Mouse (Mus musculus) embryonic facial prominence, embryonic 13.5 days (tissue): ENCODE data around the gene Shkbp1. TPM values are rescaled to one million over a fixed set of nuclear protein-coding genes. Genes with fewer than 3 reads are reported as not detected.

Experiments used
- ATAC-seq: fragments of 200-750 bp; cut with Nextera tagmentation; 2 replicates; pipeline ENCODE4 v1.8.0; 2017; ENCODE audit warnings: low read depth; ENCODE audit not compliant: insufficient number of reproducible peaks, insufficient read depth, low FRiP score, low TSS enrichment
- H3K27ac ChIP-seq: fragments of 300-500 bp; sonication (generic); 2 replicates; pipeline ENCODE4 v1.5.1; 2015; ENCODE audit warnings: moderate library complexity, mild to moderate bottlenecking, inconsistent platforms
- H3K27me3 ChIP-seq: fragments of 300-500 bp; sonication (generic); 2 replicates; pipeline ENCODE4 v1.6.1; 2015; ENCODE audit warnings: mild to moderate bottlenecking, inconsistent platforms
- H3K36me3 ChIP-seq: fragments of 300-500 bp; sonication (generic); 2 replicates; pipeline ENCODE4 v1.6.1; 2015; ENCODE audit warnings: mild to moderate bottlenecking, inconsistent platforms
- H3K4me1 ChIP-seq: fragments of 300-500 bp; sonication (generic); 2 replicates; pipeline ENCODE4 v1.6.1; 2015; ENCODE audit warnings: inconsistent platforms
- H3K4me2 ChIP-seq: fragments of 300-500 bp; sonication (generic); 2 replicates; pipeline ENCODE4 v1.6.1; 2015; ENCODE audit warnings: moderate library complexity, mild to moderate bottlenecking, inconsistent platforms
- H3K4me3 ChIP-seq: fragments of 300-500 bp; sonication (generic); 2 replicates; pipeline ENCODE4 v1.5.1; 2015; ENCODE audit warnings: mild to moderate bottlenecking, inconsistent platforms
- H3K9ac ChIP-seq: fragments of 300-500 bp; sonication (generic); 2 replicates; pipeline ENCODE4 v1.6.1; 2015; ENCODE audit warnings: mild to moderate bottlenecking, inconsistent platforms
- H3K9me3 ChIP-seq: fragments of 300-500 bp; sonication (generic); 2 replicates; pipeline ENCODE4 v1.6.1; 2016; ENCODE audit warnings: inconsistent platforms
- WGBS: fragments of 180-500 bp; shearing (Covaris S2); methylation state at CpG from one replicate; pipeline ENCODE4 v1.1.7; 2015; ENCODE audit warnings: mixed read lengths; 5-methylcytosine and 5-hydroxymethylcytosine counted together
- polyA plus RNA-seq: library from polyadenylated mRNA; unstranded; fragments of >200 nt; fragmentation: Nextera tagmentation; extraction: Ambion mirVana; gene quantifications from 2 replicates; pipeline ENCODE4 v1.2.1, GENCODE M21; 2015

The Shkbp1 gene
- polyA plus RNA-seq, 1 experiment from 2014 or later = 70.6 TPM

- 6% methylated on average over 8 of the region's 8 CpGs for WGBS
- peak overlapping the region; percentile 66; the same call in 1 of the 2 replicates for H3K27ac ChIP-seq
Measured at GRCm38 (mm10) chr7:27331854-27332253, 24.0 kb downstream of the Shkbp1 start.

DNA sequence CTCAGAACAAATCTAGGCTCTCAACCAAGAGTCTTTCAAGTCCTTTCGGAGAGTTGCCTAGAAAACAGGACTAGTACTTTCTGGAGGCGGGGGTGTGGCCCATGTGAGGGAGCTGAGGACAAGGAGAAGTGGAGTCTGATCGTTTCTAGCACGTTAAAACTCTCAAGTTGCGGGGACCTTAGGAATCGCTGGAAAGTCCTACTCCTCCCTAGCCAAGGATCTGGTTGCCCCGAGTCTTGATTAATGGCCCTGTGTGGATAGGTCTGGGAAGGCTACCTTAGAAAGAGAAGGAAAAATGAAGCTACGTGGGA, 24.3 kb downstream of the Shkbp1 start:
- ATAC-seq = no peak
- Histone ChIP-seq H3K27me3 (peaks cover 92% of the 10 kb centered on the region), H3K36me3 (peaks cover 10% of the 10 kb centered on the region; the same call in 1 of the 2 replicates), H3K27ac (peak overlapping the region; percentile 66), H3K9me3 (no peaks in the 10 kb centered on the region), H3K4me2 (peak overlapping the region; percentile 93), H3K9ac (peak overlapping the region; percentile 68), H3K4me3 (peak overlapping the region; percentile 61), H3K4me1 (peaks cover 68% of the 10 kb centered on the region)
- WGBS = 3% methylated on average over 8 of the region's 8 CpGs

More at GRCm38 (mm10) chr7:27331854-27332253, 24.0 kb downstream of the Shkbp1 start:
- Histone ChIP-seq H3K27me3 (peaks cover 91% of the 10 kb centered on the region), H3K9ac (peak overlapping the region; percentile 77; the same call in 1 of the 2 replicates), H3K9me3 (no peaks in the 10 kb centered on the region), H3K36me3 (peaks cover 10% of the 10 kb centered on the region; the same call in 1 of the 2 replicates), H3K4me2 (peak overlapping the region; percentile 93), H3K4me1 (peaks cover 70% of the 10 kb centered on the region), H3K4me3 (peak overlapping the region; percentile 61)
- ATAC-seq = no peak

GRCm38 (mm10) chr7:27330709-27331540, 24.9 kb downstream of the Shkbp1 start:
- Histone ChIP-seq H3K4me1 (peaks cover 69% of the 10 kb centered on the region), H3K27ac (peak overlapping the region; percentile 66)
- WGBS = under 1% methylated on average over 39 of the region's 39 CpGs

DNA sequence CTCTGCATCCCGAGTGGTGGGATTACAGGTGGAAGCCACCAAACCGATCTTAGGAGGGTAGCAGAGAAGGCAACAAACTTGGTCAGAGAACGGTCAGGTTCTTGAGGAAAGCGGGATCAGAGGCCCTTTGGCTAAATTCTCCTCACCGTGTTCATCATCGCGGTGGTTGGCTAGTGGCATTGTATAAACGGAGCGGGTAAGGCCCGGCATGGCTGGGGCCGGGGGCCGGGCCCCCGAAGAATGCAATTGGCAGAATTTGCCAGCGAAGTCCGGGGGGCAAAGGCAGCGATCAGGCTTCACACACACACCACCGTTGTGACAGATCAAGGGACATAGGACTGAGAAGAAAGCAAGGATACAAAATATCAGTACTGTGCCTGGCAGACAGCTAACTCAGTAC, 25.8 kb downstream of the Shkbp1 start:
- no peak overlapping the region for H3K9ac ChIP-seq
- peaks cover 69% of the 10 kb centered on the region for H3K4me1 ChIP-seq
- peak overlapping the region; percentile 93 for H3K4me2 ChIP-seq
- peak overlapping the region; percentile 61 for H3K4me3 ChIP-seq
- peaks cover 10% of the 10 kb centered on the region; the same call in 1 of the 2 replicates for H3K36me3 ChIP-seq
- H3K27me3 ChIP-seq = peaks cover 99% of the 10 kb centered on the region
- 23% methylated on average over 17 of the region's 17 CpGs for WGBS
- H3K9me3 ChIP-seq = no peaks in the 10 kb centered on the region
- no peak for ATAC-seq
- no peak overlapping the region for H3K27ac ChIP-seq

More at GRCm38 (mm10) chr7:27330709-27331540, 24.9 kb downstream of the Shkbp1 start:
- H3K36me3 ChIP-seq = peaks cover 10% of the 10 kb centered on the region; the same call in 1 of the 2 replicates
- ATAC-seq = peak; percentile 28; the same call in 1 of the 2 replicates
- H3K9me3 ChIP-seq = no peaks in the 10 kb centered on the region
- H3K4me3 ChIP-seq = peak overlapping the region; percentile 61
- peak overlapping the region; percentile 93 for H3K4me2 ChIP-seq
- H3K27me3 ChIP-seq = peaks cover 96% of the 10 kb centered on the region
- H3K9ac ChIP-seq = peak overlapping the region; percentile 68

DNA sequence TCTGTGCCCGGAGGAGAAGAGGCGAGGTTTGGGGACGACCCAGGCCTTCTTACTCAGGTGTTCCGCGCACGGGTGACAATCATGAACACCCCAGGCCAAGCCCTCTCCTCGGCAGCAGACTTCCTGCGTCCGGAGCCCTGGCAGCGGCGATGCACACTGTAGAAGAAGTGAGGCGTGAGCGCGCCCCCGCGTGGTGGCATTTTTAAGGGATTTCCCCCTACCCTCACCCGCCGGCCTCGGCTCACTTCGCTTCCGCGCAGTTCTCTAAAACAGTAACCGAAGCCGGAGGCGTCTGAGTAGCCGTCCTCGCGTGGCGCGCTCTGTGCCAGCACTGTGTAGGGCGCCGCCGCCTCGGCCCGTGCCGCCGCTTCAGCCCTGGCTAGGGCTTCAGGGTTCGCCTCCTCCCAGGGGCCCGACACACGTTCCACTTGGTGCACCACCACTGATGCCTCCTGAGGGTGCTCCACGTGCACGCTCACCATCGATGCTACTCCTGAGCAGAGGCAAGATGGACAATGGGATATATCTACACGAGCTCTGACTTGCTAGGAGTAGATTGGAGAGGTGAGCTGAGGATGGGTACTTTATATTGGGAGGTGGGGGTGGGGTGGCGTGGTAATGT, 26.4 kb downstream of the Shkbp1 start:
- Histone ChIP-seq H3K9ac (peak overlapping the region; percentile 33; the same call in 1 of the 2 replicates), H3K27ac (no peak overlapping the region), H3K36me3 (peaks cover 10% of the 10 kb centered on the region; the same call in 1 of the 2 replicates), H3K9me3 (no peaks in the 10 kb centered on the region), H3K4me1 (peaks cover 64% of the 10 kb centered on the region), H3K4me3 (peak overlapping the region; percentile 24), H3K27me3 (peaks cover 99% of the 10 kb centered on the region), H3K4me2 (peak overlapping the region; percentile 93)
- WGBS = 3% methylated on average over 45 of the region's 45 CpGs
- ATAC-seq = peak; percentile 8; the same call in 1 of the 2 replicates

DNA sequence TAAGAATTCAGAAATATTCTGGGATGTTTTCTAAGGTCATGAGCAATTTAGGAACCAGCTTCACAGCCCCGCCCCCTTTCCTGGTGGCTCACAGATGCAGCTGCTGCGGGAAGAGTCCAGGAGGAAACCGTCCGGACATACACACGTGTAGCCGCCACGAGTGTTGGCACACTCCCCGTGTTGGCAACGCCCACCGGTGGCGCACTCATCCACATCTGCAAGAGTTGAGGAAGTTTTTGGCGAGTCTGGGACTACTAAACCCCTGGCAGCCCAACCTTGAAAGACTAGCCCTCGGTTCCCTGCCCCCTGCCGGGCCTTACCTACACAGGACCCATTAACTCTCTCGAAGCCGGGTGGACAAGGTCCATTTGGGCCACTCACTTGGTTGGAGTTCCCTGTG, 27.2 kb downstream of the Shkbp1 start:
- H3K27ac ChIP-seq = no peak overlapping the region
- 40% methylated on average over 16 of the region's 16 CpGs for WGBS
- peaks cover 18% of the 10 kb centered on the region; the same call in 1 of the 2 replicates for H3K36me3 ChIP-seq
- H3K4me1 ChIP-seq = peaks cover 56% of the 10 kb centered on the region
- no peak overlapping the region for H3K4me3 ChIP-seq
- H3K27me3 ChIP-seq = peaks cover 99% of the 10 kb centered on the region
- H3K4me2 ChIP-seq = 0 out of 2 replicates have a peak overlapping the region, but pooled peaks have one; percentile 93
- no peak overlapping the region for H3K9ac ChIP-seq
- no peaks in the 10 kb centered on the region for H3K9me3 ChIP-seq
- no peak for ATAC-seq

GRCm38 (mm10) chr7:27328161-27328560, 27.7 kb downstream of the Shkbp1 start:
- H3K9ac ChIP-seq = no peak overlapping the region
- H3K4me2 ChIP-seq = no peak overlapping the region
- peaks cover 98% of the 10 kb centered on the region for H3K27me3 ChIP-seq
- ATAC-seq = no peak
- peaks cover 53% of the 10 kb centered on the region for H3K4me1 ChIP-seq
- WGBS = 87% methylated on average over 11 of the region's 11 CpGs
- H3K27ac ChIP-seq = no peak overlapping the region
- H3K9me3 ChIP-seq = no peaks in the 10 kb centered on the region
- H3K4me3 ChIP-seq = no peak overlapping the region
- peaks cover 22% of the 10 kb centered on the region; the same call in 1 of the 2 replicates for H3K36me3 ChIP-seq

DNA sequence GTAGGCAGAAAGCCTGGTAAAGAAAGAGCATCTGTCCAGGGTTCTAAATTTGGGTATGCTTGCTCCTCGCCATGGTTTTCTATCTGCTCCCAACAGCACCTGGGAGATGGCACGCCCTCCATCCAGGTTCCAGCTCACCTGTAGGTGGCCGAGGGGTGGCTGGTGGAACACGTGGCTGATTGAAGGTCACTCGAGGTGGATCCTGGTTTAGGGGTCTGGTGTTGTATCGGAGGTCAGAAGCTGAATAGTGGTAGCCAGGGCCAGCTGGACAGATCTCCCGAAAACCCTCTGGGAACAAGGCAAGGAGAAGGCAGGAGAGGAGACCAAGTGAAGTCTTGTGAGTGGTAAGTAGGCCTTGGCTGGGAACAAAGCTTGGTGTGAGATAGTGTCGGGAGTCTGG, 28.3 kb downstream of the Shkbp1 start:
- H3K27ac ChIP-seq = no peak overlapping the region
- H3K36me3 ChIP-seq = peaks cover 22% of the 10 kb centered on the region; the same call in 1 of the 2 replicates
- 89% methylated on average over 8 of the region's 8 CpGs for WGBS
- ATAC-seq = no peak
- H3K4me1 ChIP-seq = peaks cover 46% of the 10 kb centered on the region
- no peak overlapping the region for H3K9ac ChIP-seq
- no peaks in the 10 kb centered on the region for H3K9me3 ChIP-seq
- H3K4me2 ChIP-seq = no peak overlapping the region
- peaks cover 98% of the 10 kb centered on the region for H3K27me3 ChIP-seq
- H3K4me3 ChIP-seq = no peak overlapping the region

DNA sequence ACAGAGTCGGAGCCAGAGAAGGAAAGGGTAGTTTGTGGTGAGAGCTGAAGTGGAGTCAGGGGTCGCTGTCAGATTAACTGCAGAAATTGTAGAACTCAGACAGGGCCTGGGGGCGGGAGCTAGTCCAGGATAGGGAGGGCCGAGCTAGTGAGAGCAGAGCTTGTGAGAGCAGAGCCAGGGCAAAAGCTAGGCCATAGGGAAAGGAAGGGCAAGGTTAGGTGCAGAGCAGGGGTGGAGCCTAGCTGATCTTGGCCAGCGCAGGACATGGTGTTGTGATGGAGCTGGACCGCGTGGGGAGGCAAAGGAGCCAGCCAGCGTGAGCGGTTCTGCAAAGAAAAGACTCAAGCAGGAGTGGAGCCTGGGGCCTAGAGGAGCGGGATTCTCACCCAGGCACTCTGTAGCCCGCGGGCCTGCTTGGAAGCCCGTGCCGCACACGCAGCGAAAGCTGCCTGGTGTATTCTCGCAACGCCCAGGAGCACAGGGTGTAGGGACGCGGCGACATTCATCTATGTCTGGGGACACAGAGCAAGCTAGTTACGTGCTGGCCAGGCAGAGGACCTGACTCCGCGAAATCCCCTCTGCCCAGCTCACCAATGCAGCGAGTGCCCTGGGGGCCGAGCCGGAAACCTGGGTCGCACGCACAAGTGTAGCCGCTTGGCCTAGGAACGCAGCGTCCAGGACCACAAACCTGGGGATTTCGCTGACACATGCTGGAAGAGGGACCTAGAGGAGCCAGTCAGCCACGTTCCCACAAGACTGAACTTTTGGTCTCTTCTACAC, 29.5 kb downstream of the Shkbp1 start:
- peaks cover 22% of the 10 kb centered on the region; the same call in 1 of the 2 replicates for H3K36me3 ChIP-seq
- peaks cover 34% of the 10 kb centered on the region for H3K4me1 ChIP-seq
- ATAC-seq = no peak
- no peak overlapping the region for H3K27ac ChIP-seq
- peak overlapping the region; percentile 39 for H3K4me3 ChIP-seq
- 34% methylated on average over 34 of the region's 34 CpGs for WGBS
- peak overlapping the region; percentile 59 for H3K4me2 ChIP-seq
- no peaks in the 10 kb centered on the region for H3K9me3 ChIP-seq
- H3K9ac ChIP-seq = 0 out of 2 replicates have a peak overlapping the region, but pooled peaks have one; percentile 6
- peaks cover 96% of the 10 kb centered on the region for H3K27me3 ChIP-seq

DNA sequence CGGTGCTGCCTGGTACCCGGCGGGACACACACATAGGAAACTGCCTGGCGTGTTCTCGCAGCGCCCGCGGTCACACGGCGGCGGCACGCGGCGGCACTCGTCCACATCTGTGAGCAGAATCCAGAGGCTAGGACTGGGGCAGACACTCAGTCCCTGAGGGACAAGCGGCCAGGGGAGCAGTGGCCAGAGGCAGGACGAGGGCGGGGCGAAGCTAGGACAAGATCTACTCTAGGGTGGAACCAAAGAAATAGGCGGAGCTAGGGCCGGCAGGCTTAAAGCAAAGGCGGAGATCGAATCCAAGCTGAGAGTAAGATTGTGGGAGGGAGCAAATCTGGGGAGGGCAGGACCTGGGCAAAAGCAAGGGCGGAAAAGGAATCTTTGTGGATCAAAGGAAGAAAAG, 30.1 kb downstream of the Shkbp1 start:
- peaks cover 22% of the 10 kb centered on the region; the same call in 1 of the 2 replicates for H3K36me3 ChIP-seq
- H3K4me2 ChIP-seq = peak overlapping the region; percentile 59
- 2% methylated on average over 24 of the region's 24 CpGs for whole genome bisulfite sequencing
- peaks cover 28% of the 10 kb centered on the region for H3K4me1 ChIP-seq
- ATAC-seq = no peak
- H3K9ac ChIP-seq = peak overlapping the region; percentile 54
- no peak overlapping the region for H3K27ac ChIP-seq
- peak overlapping the region; percentile 39 for H3K4me3 ChIP-seq
- H3K27me3 ChIP-seq = peaks cover 90% of the 10 kb centered on the region
- H3K9me3 ChIP-seq = no peaks in the 10 kb centered on the region

DNA sequence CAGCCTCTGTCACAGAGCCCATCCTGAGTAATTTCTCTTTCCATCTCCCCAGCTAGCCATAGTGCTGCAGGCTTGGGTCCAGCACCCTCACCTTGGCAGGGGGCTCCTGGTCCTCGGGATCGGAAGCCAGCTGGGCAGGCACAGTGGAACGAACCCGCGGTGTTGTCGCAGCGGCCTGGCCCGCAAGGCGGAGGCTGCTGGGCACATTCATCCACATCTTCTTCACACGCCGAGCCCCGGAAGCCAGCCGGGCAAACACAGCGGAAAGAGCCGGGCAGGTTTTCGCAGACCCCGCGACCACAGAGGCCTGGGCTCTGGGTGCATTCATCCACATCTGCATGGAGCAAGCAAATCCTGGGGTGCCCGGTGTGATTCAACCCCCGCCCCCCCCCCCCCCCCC, 30.9 kb downstream of the Shkbp1 start:
- Histone ChIP-seq H3K4me1 (peaks cover 21% of the 10 kb centered on the region), H3K9me3 (no peaks in the 10 kb centered on the region), H3K4me2 (no peak overlapping the region), H3K36me3 (peaks cover 22% of the 10 kb centered on the region; the same call in 1 of the 2 replicates), H3K27ac (no peak overlapping the region), H3K9ac (no peak overlapping the region), H3K27me3 (peaks cover 83% of the 10 kb centered on the region), H3K4me3 (no peak overlapping the region)
- 51% methylated on average over 18 of the region's 20 CpGs for WGBS
- ATAC-seq = no peak
